Mouse (Mus musculus) hindbrain, embryonic 14.5 days (tissue): ENCODE results near the gene Trim58. TPM values are rescaled to one million over a fixed set of nuclear protein-coding genes. Genes with fewer than 3 reads are reported as not detected.

Experiments used
- ATAC-seq: fragments of 200-750 bp; cut with Nextera tagmentation; 2 replicates; pipeline ENCODE4 v1.8.0; 2017; ENCODE audit warnings: moderate number of reproducible peaks, mild to moderate bottlenecking, moderate TSS enrichment, moderate library complexity; ENCODE audit not compliant: low FRiP score
- DNase-seq: peaks from one replicate; pipeline ENCODE4 v3.0.0-alpha.2; 2015; ENCODE audit warnings: low spot score
- H3K27ac ChIP-seq: fragments of 300-500 bp; sonication (generic); 2 replicates; pipeline ENCODE4 v1.5.1; 2014; ENCODE audit warnings: mild to moderate bottlenecking, moderate library complexity
- H3K27me3 ChIP-seq: fragments of 300-500 bp; sonication (generic); 2 replicates; pipeline ENCODE4 v1.6.1; 2014; ENCODE audit warnings: mild to moderate bottlenecking, low read length, mixed read lengths; ENCODE audit not compliant: control insufficient read depth, insufficient read depth
- H3K36me3 ChIP-seq: fragments of 300-500 bp; sonication (generic); replicated peaks from 2 replicates; pipeline ENCODE4 v1.6.1; 2014; ENCODE audit not compliant: control insufficient read depth, insufficient read depth
- H3K4me1 ChIP-seq: fragments of 300-500 bp; sonication (generic); replicated peaks from 2 replicates; pipeline ENCODE4 v1.6.1; 2014; ENCODE audit warnings: antibody characterized with exemption, low read length, mixed read lengths; ENCODE audit not compliant: control insufficient read depth, insufficient read depth
- H3K4me2 ChIP-seq: fragments of 300-500 bp; sonication (generic); replicated peaks from 2 replicates; pipeline ENCODE4 v1.6.1; 2014; ENCODE audit warnings: mild to moderate bottlenecking, moderate library complexity
- H3K4me3 ChIP-seq: fragments of 300-500 bp; sonication (generic); replicated peaks from 2 replicates; pipeline ENCODE4 v1.5.1; 2014; ENCODE audit warnings: mild to moderate bottlenecking, low read length
- H3K9ac ChIP-seq: fragments of 300-500 bp; sonication (generic); 2 replicates; pipeline ENCODE4 v1.6.1; 2014
- H3K9me3 ChIP-seq: fragments of 300-500 bp; sonication (generic); 2 replicates; pipeline ENCODE4 v1.6.1; 2016; ENCODE audit warnings: low read length; ENCODE audit not compliant: control insufficient read depth
- WGBS: fragments of 180-500 bp; shearing (Covaris S2); extraction: QIAGEN DNeasy Blood & Tissue Kit; methylation state at CpG from one replicate; pipeline ENCODE4 v1.1.7; 2014; 5-methylcytosine and 5-hydroxymethylcytosine counted together
- polyA plus RNA-seq: library from polyadenylated mRNA; unstranded; fragments of >200 nt; fragmentation: Nextera tagmentation; extraction: Ambion mirVana; gene quantifications from 2 replicates; pipeline ENCODE4 v1.2.1, GENCODE M21; 2014

The Trim58 gene
- polyA plus RNA-seq, 1 experiment from 2014 or later = 0.20 TPM

GRCm38 (mm10) chr11:58613359-58613758, 26.9 kb upstream of the Trim58 start:
- H3K9ac ChIP-seq = no peak overlapping the region
- no peak overlapping the region for H3K4me2 ChIP-seq
- H3K27me3 ChIP-seq = no peaks in the 10 kb centered on the region
- no peak overlapping the region for H3K27ac ChIP-seq
- H3K36me3 ChIP-seq = no peaks in the 10 kb centered on the region
- ATAC-seq = no peak
- 86% methylated on average over 3 of the region's 3 CpGs for WGBS
- no peaks in the 10 kb centered on the region for H3K4me1 ChIP-seq
- DNase-seq = no peak
- H3K4me3 ChIP-seq = no peak overlapping the region
- H3K9me3 ChIP-seq = no peaks in the 10 kb centered on the region

GRCm38 (mm10) chr11:58614526-58614925, 25.7 kb upstream of the Trim58 start:
- ATAC-seq (no peak), DNase-seq (no peak)
- Histone ChIP-seq H3K36me3 (no peaks in the 10 kb centered on the region), H3K9me3 (no peaks in the 10 kb centered on the region), H3K4me3 (no peak overlapping the region), H3K4me1 (no peaks in the 10 kb centered on the region), H3K27me3 (no peaks in the 10 kb centered on the region), H3K4me2 (no peak overlapping the region), H3K27ac (no peak overlapping the region), H3K9ac (no peak overlapping the region)

- ATAC-seq = no peak
Observed at GRCm38 (mm10) chr11:58615975-58616374, 24.3 kb upstream of the Trim58 start, which contains the start of gene 2210407C18Rik. TSS of gene 2210407C18Rik (minus strand) at chr11:58616075.

GRCm38 (mm10) chr11:58618369-58618768, 21.9 kb upstream of the Trim58 start:
- H3K9me3 ChIP-seq = no peaks in the 10 kb centered on the region
- no peak overlapping the region for H3K27ac ChIP-seq
- whole genome bisulfite sequencing = 74% methylated on average over 3 of the region's 3 CpGs
- H3K9ac ChIP-seq = no peak overlapping the region
- DNase-seq = no peak
- H3K4me1 ChIP-seq = no peaks in the 10 kb centered on the region
- no peaks in the 10 kb centered on the region for H3K36me3 ChIP-seq
- H3K4me3 ChIP-seq = no peak overlapping the region
- no peak overlapping the region for H3K4me2 ChIP-seq
- H3K27me3 ChIP-seq = no peaks in the 10 kb centered on the region
- ATAC-seq = no peak

More at GRCm38 (mm10) chr11:58615975-58616374, 24.3 kb upstream of the Trim58 start, which contains the start of gene 2210407C18Rik:
- Histone ChIP-seq H3K4me2 (no peak within 1 kb of the TSS), H3K4me3 (no peak within 1 kb of the TSS), H3K27ac (no peak within 1 kb of the TSS), H3K9me3 (no peaks in the 10 kb centered on the region), H3K9ac (no peak within 1 kb of the TSS), H3K4me1 (no peaks in the 10 kb centered on the region), H3K27me3 (no peaks in the 10 kb centered on the region), H3K36me3 (no peaks in the 10 kb centered on the region)
- WGBS = 89% methylated on average over 4 of the region's 4 CpGs
- no peak for DNase-seq

GRCm38 (mm10) chr11:58618793-58619192, 21.5 kb upstream of the Trim58 start:
- Histone ChIP-seq H3K4me3 (no peak overlapping the region), H3K36me3 (no peaks in the 10 kb centered on the region), H3K9ac (no peak overlapping the region), H3K9me3 (no peaks in the 10 kb centered on the region), H3K4me2 (no peak overlapping the region), H3K27ac (no peak overlapping the region), H3K4me1 (no peaks in the 10 kb centered on the region), H3K27me3 (no peaks in the 10 kb centered on the region)
- 46% methylated on average over 6 of the region's 6 CpGs for WGBS
- DNase-seq (no peak), ATAC-seq (no peak)

- Histone ChIP-seq H3K9ac (no peak overlapping the region), H3K4me2 (no peak overlapping the region), H3K36me3 (no peaks in the 10 kb centered on the region), H3K27me3 (no peaks in the 10 kb centered on the region), H3K4me3 (no peak overlapping the region), H3K4me1 (no peaks in the 10 kb centered on the region), H3K9me3 (no peaks in the 10 kb centered on the region), H3K27ac (no peak overlapping the region)
- DNase-seq = no peak
- WGBS = 47% methylated on average over 4 of the region's 4 CpGs
- ATAC-seq = no peak
Observed at GRCm38 (mm10) chr11:58626146-58626545, 14.1 kb upstream of the Trim58 start.

GRCm38 (mm10) chr11:58630401-58630800, 9.9 kb upstream of the Trim58 start, which contains the start of gene Olfr323:
TSS of gene Olfr323 (minus strand) at chr11:58630501.
- DNase-seq (no peak), ATAC-seq (no peak)
- Histone ChIP-seq H3K36me3 (no peaks in the 10 kb centered on the region), H3K27ac (no peak within 1 kb of the TSS), H3K9me3 (no peaks in the 10 kb centered on the region), H3K9ac (no peak within 1 kb of the TSS), H3K4me2 (no peak within 1 kb of the TSS), H3K27me3 (no peaks in the 10 kb centered on the region), H3K4me1 (no peaks in the 10 kb centered on the region), H3K4me3 (no peak within 1 kb of the TSS)
- 73% methylated on average over 5 of the region's 5 CpGs for WGBS

GRCm38 (mm10) chr11:58634878-58635277, 5.4 kb upstream of the Trim58 start:
- ATAC-seq (no peak), DNase-seq (no peak)
- Histone ChIP-seq H3K36me3 (no peaks in the 10 kb centered on the region), H3K9me3 (no peaks in the 10 kb centered on the region), H3K4me2 (no peak overlapping the region), H3K4me3 (no peak overlapping the region), H3K9ac (no peak overlapping the region), H3K27me3 (peaks cover 1% of the 10 kb centered on the region; the same call in 1 of the 2 replicates), H3K4me1 (no peaks in the 10 kb centered on the region), H3K27ac (no peak overlapping the region)
- WGBS = 67% methylated on average over 4 of the region's 4 CpGs

GRCm38 (mm10) chr11:58636376-58636977, 3.8 kb upstream of the Trim58 start:
- no peak overlapping the region for H3K27ac ChIP-seq
- 23% methylated on average over 3 of the region's 4 CpGs for WGBS
- H3K4me3 ChIP-seq = no peak overlapping the region
- peak; percentile 60 for DNase-seq
- H3K4me1 ChIP-seq = peaks cover 8% of the 10 kb centered on the region
- H3K9me3 ChIP-seq = no peaks in the 10 kb centered on the region
- no peak overlapping the region for H3K9ac ChIP-seq
- no peak overlapping the region for H3K4me2 ChIP-seq
- peaks cover 10% of the 10 kb centered on the region; the same call in 1 of the 2 replicates for H3K27me3 ChIP-seq
- no peak for ATAC-seq
- H3K36me3 ChIP-seq = no peaks in the 10 kb centered on the region
